Mouse (Mus musculus): ENCODE data around the gene Hoxb7. TPM values are rescaled to one million over a fixed set of nuclear protein-coding genes. Genes with fewer than 3 reads are reported as not detected.
A peak's percentile ranks its signal among the peaks of the same experiment; 100 is the strongest.

The Hoxb7 gene
- polyA plus RNA-seq, 1 experiment from 2014 or later, result 7.1 TPM

DNA sequence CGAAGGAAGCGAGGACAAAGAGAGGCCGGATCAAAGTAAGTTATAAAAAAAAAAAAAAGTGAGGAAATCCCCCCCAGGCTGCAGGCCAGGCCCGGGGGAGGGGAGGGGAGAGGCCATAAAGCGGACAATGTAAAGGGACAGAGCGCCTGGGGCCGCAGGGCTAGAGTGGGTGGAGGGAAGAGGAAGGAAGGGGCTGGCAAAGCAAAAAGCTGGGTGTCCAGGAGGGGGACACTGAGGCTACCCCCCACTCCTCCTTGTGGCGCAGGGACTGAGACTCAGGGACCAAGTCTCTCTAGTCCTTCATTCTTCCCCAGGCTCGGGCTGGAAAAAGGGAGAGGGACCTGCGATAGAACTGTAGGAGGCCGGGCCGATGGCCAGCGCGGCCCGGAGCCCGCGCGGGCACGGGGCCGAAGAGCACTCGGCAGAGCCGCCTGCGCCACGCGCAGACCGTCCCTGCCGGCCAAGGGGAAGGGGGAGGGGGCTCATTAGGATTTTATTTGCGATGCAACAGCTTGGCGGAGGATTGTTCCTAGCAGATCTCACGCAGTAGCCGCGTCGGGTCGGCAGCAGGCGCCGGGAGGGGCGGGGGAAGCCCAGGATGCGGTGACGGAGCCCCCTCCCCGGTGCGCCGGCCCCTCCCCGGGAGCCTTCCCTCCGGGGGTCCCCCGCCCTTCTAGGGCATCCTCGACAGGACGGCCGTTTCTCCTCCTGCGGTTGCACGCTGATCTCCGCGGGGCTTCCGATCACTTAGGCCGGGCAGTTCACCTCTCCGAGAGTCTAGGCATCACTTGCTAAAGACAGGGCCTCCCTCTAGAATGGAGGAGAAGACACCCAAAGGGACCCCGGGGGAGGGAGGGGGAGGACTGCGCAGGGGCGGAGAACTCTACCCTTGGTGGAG, 14.2 kb upstream of the Hoxb7 start:
- Histone ChIP-seq H3K27ac (peak overlapping the region; percentile 76), H3K36me3 (no peaks in the 10 kb centered on the region), H3K27me3 (ENCODE audit: low read depth, poor library complexity, severe bottlenecking) (peaks cover 100% of the 10 kb centered on the region), H3K4me1 (peaks cover 50% of the 10 kb centered on the region), H3K4me3 (peak overlapping the region; percentile 50), H3K9me3 (replicated peaks) (no peaks in the 10 kb centered on the region)
- under 1% methylated on average over 56 of the region's 58 CpGs for WGBS
- peak; percentile 69 for DNase-seq (ENCODE audit: low spot score)

- H3K4me3 ChIP-seq, result no peak overlapping the region
- peaks cover 62% of the 10 kb centered on the region for H3K4me1 ChIP-seq
- H3K27me3 ChIP-seq (ENCODE audit: low read depth, poor library complexity, severe bottlenecking), result peaks cover 100% of the 10 kb centered on the region
- DNase-seq (ENCODE audit: low spot score), result no peak
- WGBS, result 13% methylated on average over 10 of the region's 10 CpGs
- no peaks in the 10 kb centered on the region for H3K36me3 ChIP-seq
- no peaks in the 10 kb centered on the region for H3K9me3 ChIP-seq (replicated peaks)
- H3K27ac ChIP-seq, result no peak overlapping the region
Measured at GRCm38 (mm10) chr11:96274428-96274827, 12.0 kb upstream of the Hoxb7 start.

DNA sequence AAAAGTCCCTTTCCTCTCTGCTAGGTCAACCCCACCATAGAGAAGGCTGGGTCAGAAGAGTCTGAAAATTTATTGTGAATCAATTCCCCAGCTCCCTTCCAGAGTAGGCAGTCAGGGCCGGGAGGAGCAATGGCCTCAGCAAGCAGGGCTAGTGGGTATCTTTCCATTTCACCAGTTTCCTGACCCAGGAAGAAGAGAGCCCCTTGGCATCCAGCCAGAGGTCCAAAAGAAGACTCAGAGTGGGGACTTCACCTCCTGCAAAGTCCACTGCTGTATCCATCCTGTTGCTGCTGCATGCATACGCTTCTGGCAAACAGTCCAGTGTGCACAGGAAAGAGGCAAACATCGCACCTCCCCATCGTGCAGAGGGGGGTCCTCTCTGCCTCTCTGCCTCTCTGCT, 10.5 kb upstream of the Hoxb7 start:
- Histone ChIP-seq H3K36me3 (no peaks in the 10 kb centered on the region), H3K4me1 (peaks cover 52% of the 10 kb centered on the region), H3K27me3 (ENCODE audit: low read depth, poor library complexity, severe bottlenecking) (peaks cover 100% of the 10 kb centered on the region), H3K27ac (no peak overlapping the region), H3K4me3 (no peak overlapping the region), H3K9me3 (replicated peaks) (no peaks in the 10 kb centered on the region)
- WGBS, result 18% methylated on average over 4 of the region's 4 CpGs
- DNase-seq (ENCODE audit: low spot score), result no peak

DNA sequence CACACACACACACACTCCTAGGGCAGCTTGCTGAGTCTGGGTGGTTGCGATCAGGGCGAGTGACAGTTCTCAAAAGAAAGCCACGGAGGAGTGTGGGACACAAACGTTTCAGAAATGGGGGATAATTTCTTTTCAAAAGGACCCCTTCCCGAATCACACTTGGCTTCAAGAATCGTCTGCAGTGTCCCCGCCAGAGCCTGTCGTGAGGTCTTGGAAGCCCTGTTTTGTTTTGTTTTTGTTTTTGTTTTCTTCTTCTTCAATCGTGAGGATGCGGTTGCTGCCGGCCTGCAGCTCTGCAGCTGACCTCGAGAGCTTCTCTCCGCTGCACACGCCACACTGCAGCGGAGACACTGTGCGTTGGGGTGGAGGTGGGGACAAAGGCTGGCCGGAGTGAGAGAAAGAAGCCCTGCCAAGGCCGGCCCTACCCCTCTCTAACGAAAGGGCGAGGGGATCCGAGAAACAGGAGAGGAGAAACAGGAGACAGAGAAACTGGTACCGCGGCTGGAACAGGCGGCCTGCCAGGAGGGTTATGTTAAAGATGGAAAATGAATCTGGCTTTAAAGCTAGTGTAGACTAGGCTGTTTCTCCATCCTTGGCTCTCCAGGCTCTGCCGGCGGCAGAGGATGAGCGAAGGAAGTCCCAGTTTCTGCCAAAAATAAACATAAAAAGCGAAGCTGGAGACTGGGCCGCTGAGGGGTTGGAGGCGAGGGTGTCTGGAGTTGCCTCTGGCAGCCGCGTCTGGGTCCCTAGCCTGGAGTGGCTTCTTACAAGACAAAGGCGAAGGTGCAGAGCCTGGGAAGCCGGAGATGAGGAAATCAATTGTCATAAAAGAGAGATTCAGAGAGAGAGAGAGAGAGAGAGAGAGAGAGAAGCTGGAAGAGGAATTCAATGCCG, 9.0 kb upstream of the Hoxb7 start:
- Histone ChIP-seq H3K4me1 (peaks cover 52% of the 10 kb centered on the region), H3K36me3 (no peaks in the 10 kb centered on the region), H3K27ac (peak overlapping the region; percentile 46; the same call in 1 of the 2 replicates), H3K4me3 (peak overlapping the region; percentile 37), H3K27me3 (ENCODE audit: low read depth, poor library complexity, severe bottlenecking) (peaks cover 99% of the 10 kb centered on the region), H3K9me3 (replicated peaks) (no peaks in the 10 kb centered on the region)
- no peak for DNase-seq (ENCODE audit: low spot score)
- 2% methylated on average over 35 of the region's 35 CpGs for WGBS

GRCm38 (mm10) chr11:96278324-96278723, 8.1 kb upstream of the Hoxb7 start:
- H3K4me1 ChIP-seq, result peaks cover 53% of the 10 kb centered on the region
- no peaks in the 10 kb centered on the region for H3K9me3 ChIP-seq (replicated peaks)
- H3K27me3 ChIP-seq (ENCODE audit: low read depth, poor library complexity, severe bottlenecking), result peaks cover 99% of the 10 kb centered on the region
- DNase-seq (ENCODE audit: low spot score), result no peak
- H3K27ac ChIP-seq, result no peak overlapping the region
- 11% methylated on average over 14 of the region's 14 CpGs for WGBS
- no peaks in the 10 kb centered on the region for H3K36me3 ChIP-seq
- H3K4me3 ChIP-seq, result 0 out of 2 replicates have a peak overlapping the region, but pooled peaks have one; percentile 6

DNA sequence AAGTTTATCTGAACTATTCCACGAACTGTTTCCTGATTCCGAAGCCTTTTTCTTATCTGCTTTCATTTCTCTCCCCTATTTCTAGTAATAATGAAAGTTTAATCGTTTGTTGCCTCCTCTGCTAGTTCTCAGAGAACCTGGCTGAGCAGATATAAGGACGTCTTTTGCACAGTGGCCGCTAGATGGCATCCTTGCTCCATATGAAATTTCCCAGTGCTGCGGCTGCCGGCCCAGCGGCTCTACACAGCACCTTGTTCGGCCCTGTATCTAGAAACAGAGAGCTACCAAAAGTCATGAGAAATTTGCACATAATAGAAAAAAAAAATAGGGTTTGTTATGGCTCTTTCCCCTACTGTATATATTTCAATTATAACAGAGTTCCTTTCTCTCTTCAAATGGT, 7.7 kb upstream of the Hoxb7 start:
- no peak overlapping the region for H3K27ac ChIP-seq
- no peak overlapping the region for H3K4me3 ChIP-seq
- H3K36me3 ChIP-seq, result no peaks in the 10 kb centered on the region
- peaks cover 58% of the 10 kb centered on the region for H3K4me1 ChIP-seq
- WGBS, result under 1% methylated on average over 9 of the region's 9 CpGs
- no peaks in the 10 kb centered on the region for H3K9me3 ChIP-seq (replicated peaks)
- peaks cover 99% of the 10 kb centered on the region for H3K27me3 ChIP-seq (ENCODE audit: low read depth, poor library complexity, severe bottlenecking)
- DNase-seq (ENCODE audit: low spot score), result peak; percentile 96

DNA sequence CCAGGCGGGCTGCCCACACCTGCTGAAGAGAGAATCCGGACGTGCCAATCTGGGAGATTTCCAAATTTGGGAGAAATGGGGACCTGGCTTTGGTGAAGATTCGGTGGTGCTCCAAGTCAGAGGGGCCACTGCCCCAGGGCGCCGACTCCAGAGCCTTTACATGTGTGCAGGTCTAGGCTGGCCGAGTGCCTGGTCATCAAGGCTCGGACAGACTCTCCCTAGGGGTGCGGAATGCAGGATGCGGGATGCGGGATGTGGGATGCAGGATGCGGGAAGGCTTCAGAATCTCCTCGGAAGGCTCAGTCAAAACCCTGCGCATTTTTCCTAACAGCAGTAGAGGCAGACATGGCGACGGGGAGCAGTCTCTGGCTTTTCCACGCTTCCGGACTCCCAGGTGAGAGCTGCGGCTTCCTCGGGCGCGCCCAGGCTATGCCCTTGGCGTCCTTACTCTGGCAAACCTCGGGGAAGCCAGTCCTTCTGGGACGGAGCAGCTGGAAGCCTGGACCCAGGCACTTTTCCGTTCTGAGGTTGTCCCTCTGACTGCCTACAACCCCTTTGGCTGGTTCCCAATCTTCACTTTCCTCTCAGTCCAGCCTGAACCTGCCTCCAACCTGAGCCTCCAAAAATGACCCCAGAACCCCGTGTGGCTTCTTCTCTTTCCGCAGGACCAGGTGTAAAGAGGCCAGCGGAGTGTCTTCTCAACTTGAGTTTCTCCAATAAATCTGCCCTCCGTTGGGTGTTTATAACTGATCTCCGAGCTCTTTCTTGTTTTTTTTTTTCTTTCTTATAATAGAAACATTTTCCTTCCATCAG, 6.8 kb upstream of the Hoxb7 start:
- 3% methylated on average over 31 of the region's 31 CpGs for WGBS
- Histone ChIP-seq H3K27ac (no peak overlapping the region), H3K4me3 (peak overlapping the region; percentile 33), H3K27me3 (ENCODE audit: low read depth, poor library complexity, severe bottlenecking) (peaks cover 99% of the 10 kb centered on the region), H3K9me3 (replicated peaks) (no peaks in the 10 kb centered on the region), H3K4me1 (peaks cover 64% of the 10 kb centered on the region), H3K36me3 (no peaks in the 10 kb centered on the region)
- DNase-seq (ENCODE audit: low spot score), result no peak

GRCm38 (mm10) chr11:96280399-96281378, 5.7 kb upstream of the Hoxb7 start:
- Histone ChIP-seq H3K4me1 (peaks cover 74% of the 10 kb centered on the region), H3K27ac (no peak overlapping the region), H3K4me3 (no peak overlapping the region), H3K36me3 (no peaks in the 10 kb centered on the region), H3K27me3 (ENCODE audit: low read depth, poor library complexity, severe bottlenecking) (peaks cover 99% of the 10 kb centered on the region), H3K9me3 (replicated peaks) (no peaks in the 10 kb centered on the region)
- 6% methylated on average over 8 of the region's 8 CpGs for WGBS
- DNase-seq (ENCODE audit: low spot score), result no peak

DNA sequence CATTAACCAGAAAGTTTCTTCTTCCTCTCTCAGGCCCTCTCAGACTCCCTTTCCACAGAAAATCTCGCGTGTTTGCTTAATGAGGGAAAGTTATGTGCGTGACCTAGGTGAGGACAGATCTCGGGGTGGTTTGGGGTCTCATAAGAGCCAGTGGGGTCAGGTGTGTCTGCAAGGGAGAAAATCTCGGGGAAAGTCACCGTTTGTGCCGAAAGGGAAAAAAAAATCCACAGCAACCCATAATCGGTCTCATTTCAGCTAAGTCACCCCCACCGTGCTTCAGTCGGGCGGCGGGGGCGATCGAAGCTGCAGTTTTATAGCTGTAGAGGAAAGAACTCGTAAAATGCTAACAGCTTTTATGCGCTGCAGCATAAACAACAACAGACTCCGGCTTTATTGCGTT, 5.0 kb upstream of the Hoxb7 start:
- H3K4me1 ChIP-seq, result peaks cover 81% of the 10 kb centered on the region
- no peak overlapping the region for H3K27ac ChIP-seq
- peak overlapping the region; percentile 16; the same call in 1 of the 2 replicates for H3K4me3 ChIP-seq
- H3K36me3 ChIP-seq, result no peaks in the 10 kb centered on the region
- no peaks in the 10 kb centered on the region for H3K9me3 ChIP-seq (replicated peaks)
- WGBS, result 2% methylated on average over 18 of the region's 18 CpGs
- DNase-seq (ENCODE audit: low spot score), result no peak
- peaks cover 99% of the 10 kb centered on the region for H3K27me3 ChIP-seq (ENCODE audit: low read depth, poor library complexity, severe bottlenecking)

- peak within 1 kb of the TSS; percentile 89; the same call in 1 of the 2 replicates for H3K27ac ChIP-seq
- H3K4me1 ChIP-seq, result peaks cover 82% of the 10 kb centered on the region
- no peak for DNase-seq (ENCODE audit: low spot score)
- no peaks in the 10 kb centered on the region for H3K36me3 ChIP-seq
- H3K4me3 ChIP-seq, result peak within 1 kb of the TSS; percentile 65
- WGBS, result under 1% methylated on average over 27 of the region's 27 CpGs
- no peaks in the 10 kb centered on the region for H3K9me3 ChIP-seq (replicated peaks)
- peaks cover 99% of the 10 kb centered on the region for H3K27me3 ChIP-seq (ENCODE audit: low read depth, poor library complexity, severe bottlenecking)
Measured at GRCm38 (mm10) chr11:96281855-96282570, 4.4 kb upstream of the Hoxb7 start, which contains the start of gene Hoxb8. Gene Hoxb8, plus strand, starts transcription at chr11:96281905.
